Mouse (Mus musculus) neural tube, embryonic 12.5 days (tissue): ENCODE data around the gene Nup93. TPM values are rescaled to one million over a fixed set of nuclear protein-coding genes. Genes with fewer than 3 reads are reported as not detected.
"Not testable (repeated sequence)": the region's sequence is repeated elsewhere in the genome, so short reads cannot be mapped to it uniquely, and the experiment has no call there.

ENCODE experiments used
- ATAC-seq: fragments of 200-750 bp; cut with Nextera tagmentation; 2 replicates; pipeline ENCODE4 v1.8.0; 2017; ENCODE audit warnings: low read depth, mild to moderate bottlenecking, moderate TSS enrichment, moderate library complexity; ENCODE audit not compliant: low FRiP score
- H3K27ac ChIP-seq: fragments of 300-500 bp; sonication (generic); 2 replicates; pipeline ENCODE4 v1.5.1; 2016
- H3K27me3 ChIP-seq: fragments of 300-500 bp; sonication (generic); replicated peaks from 2 replicates; pipeline ENCODE4 v1.6.1; 2016; ENCODE audit warnings: mild to moderate bottlenecking
- H3K36me3 ChIP-seq: fragments of 300-500 bp; sonication (generic); 2 replicates; pipeline ENCODE4 v1.6.1; 2016; ENCODE audit warnings: mild to moderate bottlenecking
- H3K4me1 ChIP-seq: fragments of 300-500 bp; sonication (generic); 2 replicates; pipeline ENCODE4 v1.6.1; 2016
- H3K4me2 ChIP-seq: fragments of 300-500 bp; sonication (generic); replicated peaks from 2 replicates; pipeline ENCODE4 v1.6.1; 2016; ENCODE audit warnings: mild to moderate bottlenecking
- H3K4me3 ChIP-seq: fragments of 300-500 bp; sonication (generic); 2 replicates; pipeline ENCODE4 v1.5.1; 2016
- H3K9ac ChIP-seq: fragments of 300-500 bp; sonication (generic); 2 replicates; pipeline ENCODE4 v1.6.1; 2016; ENCODE audit warnings: mild to moderate bottlenecking
- H3K9me3 ChIP-seq: fragments of 300-500 bp; sonication (generic); 2 replicates; pipeline ENCODE4 v1.6.1; 2016; ENCODE audit warnings: mild to moderate bottlenecking
- WGBS: fragments of 180-500 bp; shearing (Covaris S2); methylation state at CpG from one replicate; pipeline ENCODE4 v1.1.7; 2016; 5-methylcytosine and 5-hydroxymethylcytosine counted together
- polyA plus RNA-seq: library from polyadenylated mRNA; unstranded; fragments of >200 nt; fragmentation: Nextera tagmentation; extraction: Ambion mirVana; gene quantifications from 2 replicates; pipeline ENCODE4 v1.2.1, GENCODE M21; 2016

Gene Nup93
- polyA plus RNA-seq = 85.1 and 85.5 TPM in 2 replicates

- Histone ChIP-seq H3K27me3 (no peaks in the 10 kb centered on the region), H3K4me3 (peak within 1 kb of the TSS; percentile 82), H3K4me1 (peaks cover 17% of the 10 kb centered on the region), H3K4me2 (peak within 1 kb of the TSS; percentile 93), H3K27ac (no peak within 1 kb of the TSS), H3K9ac (peak within 1 kb of the TSS; percentile 75), H3K9me3 (no peaks in the 10 kb centered on the region), H3K36me3 (no peaks in the 10 kb centered on the region)
- WGBS = under 1% methylated on average over 68 of the region's 68 CpGs
- peak; percentile 95 for ATAC-seq
Observed at GRCm38 (mm10) chr8:94214252-94215173, at the start of gene Nup93. Nup93 (plus strand) TSS chr8:94214564.

GRCm38 (mm10) chr8:94165772-94166171 is 48.6 kb upstream of the Nup93 start:
- WGBS = 70% methylated on average over 8 of the region's 8 CpGs
- H3K4me1 ChIP-seq, ATAC-seq: not testable (repeated sequence)

GRCm38 (mm10) chr8:94167244-94167643 is 47.1 kb upstream of the Nup93 start:
- peak; percentile 63; the same call in 1 of the 2 replicates for ATAC-seq
- no peaks in the 10 kb centered on the region for H3K36me3 ChIP-seq
- no peak overlapping the region for H3K4me3 ChIP-seq
- peaks cover 37% of the 10 kb centered on the region for H3K27me3 ChIP-seq
- H3K4me1 ChIP-seq = peaks cover 8% of the 10 kb centered on the region
- H3K9ac ChIP-seq = no peak overlapping the region; the same call in 1 of the 2 replicates
- no peak overlapping the region for H3K4me2 ChIP-seq
- H3K9me3 ChIP-seq = no peaks in the 10 kb centered on the region
- 0% methylated on average over 6 of the region's 6 CpGs for WGBS
- H3K27ac ChIP-seq = no peak overlapping the region

More at GRCm38 (mm10) chr8:94165772-94166171, 48.6 kb upstream of the Nup93 start:
- not testable (repeated sequence) for H3K9ac ChIP-seq, H3K4me2 ChIP-seq, H3K4me3 ChIP-seq, H3K27ac ChIP-seq, H3K36me3 ChIP-seq, H3K9me3 ChIP-seq
- peaks cover 22% of the 10 kb centered on the region for H3K27me3 ChIP-seq

- Histone ChIP-seq H3K9ac (no peak overlapping the region), H3K4me2 (no peak overlapping the region), H3K27me3 (peaks cover 60% of the 10 kb centered on the region), H3K9me3 (no peaks in the 10 kb centered on the region), H3K4me1 (peaks cover 19% of the 10 kb centered on the region), H3K27ac (no peak overlapping the region), H3K36me3 (no peaks in the 10 kb centered on the region), H3K4me3 (no peak overlapping the region)
- 86% methylated on average over 5 of the region's 5 CpGs for WGBS
- no peak for ATAC-seq
Observed at GRCm38 (mm10) chr8:94169547-94169946, 44.8 kb upstream of the Nup93 start.

- 33% methylated on average over 10 of the region's 10 CpGs for WGBS
- Histone ChIP-seq H3K4me3 (no peak overlapping the region), H3K27ac (no peak overlapping the region), H3K27me3 (peaks cover 77% of the 10 kb centered on the region), H3K36me3 (no peaks in the 10 kb centered on the region), H3K9me3 (no peaks in the 10 kb centered on the region), H3K9ac (no peak overlapping the region), H3K4me2 (peak overlapping the region; percentile 85), H3K4me1 (peaks cover 19% of the 10 kb centered on the region)
- ATAC-seq = no peak
Observed at GRCm38 (mm10) chr8:94171321-94171755, 43.0 kb upstream of the Nup93 start.

- Histone ChIP-seq H3K4me2 (peak within 1 kb of the TSS; percentile 85), H3K9me3 (no peaks in the 10 kb centered on the region), H3K27me3 (peaks cover 86% of the 10 kb centered on the region), H3K36me3 (no peaks in the 10 kb centered on the region), H3K4me1 (peaks cover 19% of the 10 kb centered on the region), H3K27ac (no peak within 1 kb of the TSS), H3K4me3 (peak within 1 kb of the TSS; percentile 39), H3K9ac (peak within 1 kb of the TSS; percentile 44)
- peak; percentile 63 for ATAC-seq
- WGBS = under 1% methylated on average over 56 of the region's 56 CpGs
Observed at GRCm38 (mm10) chr8:94172075-94172808, 42.1 kb upstream of the Nup93 start, which contains the start of gene Mt2. Mt2 (plus strand) TSS chr8:94172664.

- H3K27ac ChIP-seq = no peak overlapping the region
- peaks cover 85% of the 10 kb centered on the region for H3K27me3 ChIP-seq
- 1% methylated on average over 39 of the region's 39 CpGs for WGBS
- no peaks in the 10 kb centered on the region for H3K9me3 ChIP-seq
- H3K4me2 ChIP-seq = peak overlapping the region; percentile 85
- peaks cover 19% of the 10 kb centered on the region for H3K4me1 ChIP-seq
- ATAC-seq = 0 out of 2 replicates have a peak, but pooled peaks have one; percentile 60
- peak overlapping the region; percentile 44; the same call in 1 of the 2 replicates for H3K9ac ChIP-seq
- no peaks in the 10 kb centered on the region for H3K36me3 ChIP-seq
- H3K4me3 ChIP-seq = peak overlapping the region; percentile 39
Observed at GRCm38 (mm10) chr8:94172809-94173732, 41.3 kb upstream of the Nup93 start.

GRCm38 (mm10) chr8:94173848-94174403 is 40.4 kb upstream of the Nup93 start:
- Histone ChIP-seq H3K9ac (no peak overlapping the region), H3K27ac (no peak overlapping the region), H3K4me2 (no peak overlapping the region), H3K9me3 (no peaks in the 10 kb centered on the region), H3K4me3 (no peak overlapping the region), H3K4me1 (peaks cover 22% of the 10 kb centered on the region), H3K27me3 (peaks cover 92% of the 10 kb centered on the region), H3K36me3 (no peaks in the 10 kb centered on the region)
- no peak for ATAC-seq
- WGBS = 38% methylated on average over 11 of the region's 11 CpGs

- H3K4me1 ChIP-seq = peaks cover 30% of the 10 kb centered on the region
- H3K4me3 ChIP-seq = no peak overlapping the region
- H3K9me3 ChIP-seq = no peaks in the 10 kb centered on the region
- no peak for ATAC-seq
- peaks cover 93% of the 10 kb centered on the region for H3K27me3 ChIP-seq
- no peak overlapping the region for H3K27ac ChIP-seq
- 19% methylated on average over 7 of the region's 7 CpGs for WGBS
- H3K4me2 ChIP-seq = no peak overlapping the region
- no peaks in the 10 kb centered on the region for H3K36me3 ChIP-seq
- no peak overlapping the region for H3K9ac ChIP-seq
Observed at GRCm38 (mm10) chr8:94174619-94175213, 39.6 kb upstream of the Nup93 start.

- H3K9me3 ChIP-seq = no peaks in the 10 kb centered on the region
- no peak overlapping the region for H3K4me3 ChIP-seq
- H3K36me3 ChIP-seq = no peaks in the 10 kb centered on the region
- H3K4me1 ChIP-seq = peaks cover 22% of the 10 kb centered on the region
- no peak overlapping the region for H3K9ac ChIP-seq
- no peak overlapping the region for H3K27ac ChIP-seq
- H3K27me3 ChIP-seq = peaks cover 90% of the 10 kb centered on the region
- H3K4me2 ChIP-seq = no peak overlapping the region
- whole genome bisulfite sequencing = 61% methylated on average over 7 of the region's 7 CpGs
- ATAC-seq = no peak
Observed at GRCm38 (mm10) chr8:94177716-94178390, 36.5 kb upstream of the Nup93 start.
